In the genomic region with DNA sequence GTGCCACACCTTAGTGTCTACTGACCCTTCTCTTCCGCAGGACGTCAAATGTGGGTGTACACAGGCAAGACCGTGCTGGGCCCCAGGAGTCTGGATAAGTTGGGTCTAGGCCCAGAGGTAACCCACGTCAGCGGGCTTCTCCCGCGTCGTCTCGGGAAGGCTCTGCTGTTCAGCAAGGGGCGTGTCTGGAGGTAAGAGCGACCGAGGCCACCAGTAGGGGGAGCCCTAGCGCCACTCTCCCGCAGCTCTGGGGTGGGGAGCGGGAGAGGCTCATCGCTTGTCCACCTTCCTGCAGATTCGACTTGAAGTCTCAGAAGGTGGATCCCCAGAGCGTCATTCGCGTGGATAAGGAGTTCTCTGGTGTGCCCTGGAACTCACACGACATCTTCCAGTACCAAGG, we compare ENCODE assay signal across 8 mouse cellular contexts. TPM values are rescaled to one million over a fixed set of nuclear protein-coding genes. Genes with fewer than 3 reads are reported as not detected.
A peak's percentile ranks its signal among the peaks of the same experiment; 100 is the strongest.
DNase-seq lines count a peak whose midpoint lies in the region; ATAC-seq lines count a peak whose summit lies in the region.

No protein-coding gene starts in this region.

- H3K4me1 ChIP-seq in hindbrain, embryonic 15.5 days (replicated peaks): peaks cover 20% of the 10 kb centered on the region

- peak; percentile 72 for ATAC-seq in hindbrain, embryonic 15.5 days (ENCODE audit: low FRiP score, low read depth)

- 1% methylated on average over 21 of the region's 21 CpGs for WGBS in hindbrain, embryonic 15.5 days

- no peak overlapping the region for H3K4me3 ChIP-seq in hindbrain, embryonic 15.5 days

- peak overlapping the region; percentile 37 for H3K4me2 ChIP-seq in hindbrain, embryonic 15.5 days

- H3K9me3 ChIP-seq in hindbrain, embryonic 15.5 days: no peaks in the 10 kb centered on the region

- no peak overlapping the region for H3K27ac ChIP-seq in hindbrain, embryonic 15.5 days (replicated peaks)

- DNase-seq in R1 (ENCODE audit: low read depth, low spot score): peak; percentile 86
- DNase-seq in cerebellum, adult 8-10 months: peak; percentile 91
- peak; percentile 84 for DNase-seq in forelimb bud, embryonic 11.5 days (ENCODE audit: low read depth, low spot score)
- peak; percentile 72 to 82 for DNase-seq in left cerebral cortex, postnatal 25 days (ENCODE audit: low spot score in 2 of 2)
- DNase-seq in mesoderm, embryonic 11.5 days (ENCODE audit: low read depth, low spot score): peak; percentile 90
- peak; percentile 29 for DNase-seq in skeletal muscle tissue, adult 2 months (ENCODE audit: low read depth, low spot score)
- DNase-seq in yolk sac, embryonic 10.5 days (ENCODE audit: low spot score): peak; percentile 79

- no peak overlapping the region for H3K9ac ChIP-seq in hindbrain, embryonic 15.5 days

- intact Hi-C loops in left cerebral cortex, postnatal 25 days (cut with DNase I): no loop called here

- H3K36me3 ChIP-seq in hindbrain, embryonic 15.5 days: no peaks in the 10 kb centered on the region

- H3K27me3 ChIP-seq in hindbrain, embryonic 15.5 days: peaks cover 48% of the 10 kb centered on the region

RNA-seq across cellular contexts. Expression of a gene that starts 7.4 kb away (rescaled TPM):
- 55.2 and 60.5 TPM in 2 replicates for polyA plus RNA-seq in hindbrain, embryonic 15.5 days (2015; fragmentation: Nextera tagmentation; extraction: Ambion mirVana)
- total RNA-seq in left cerebral cortex, postnatal 25 days (2021): 100 to 1,000 TPM; 546 to 551 TPM

RNA-seq across cellular contexts. Expression of a gene that starts 12.6 kb away (rescaled TPM):
- 27.0 and 37.2 TPM in 2 replicates for polyA plus RNA-seq in hindbrain, embryonic 15.5 days (2015; fragmentation: Nextera tagmentation; extraction: Ambion mirVana)
- total RNA-seq in left cerebral cortex, postnatal 25 days (2021): 1 to 10 TPM; 1.9 to 2.0 TPM

RNA-seq across cellular contexts. Expression of a gene that starts 41.7 kb away (rescaled TPM):
- polyA plus RNA-seq in hindbrain, embryonic 15.5 days (2015; fragmentation: Nextera tagmentation; extraction: Ambion mirVana): 13.7 and 18.3 TPM in 2 replicates
- total RNA-seq in left cerebral cortex, postnatal 25 days (2021): 10 to 100 TPM; 24.3 TPM

Comparison
In these comparisons a context has a peak if more than half of its experiments do, and no peak if none do; other contexts are left out.
1. DNase-seq: peak in every context shown above with its lines; median percentile 91 in cerebellum, adult 8-10 months; 90 in mesoderm, embryonic 11.5 days; 86 in R1; 84 in forelimb bud, embryonic 11.5 days; 79 in yolk sac, embryonic 10.5 days; 77 in left cerebral cortex, postnatal 25 days; 29 in skeletal muscle tissue, adult 2 months.